Mouse (Mus musculus) testis, adult 2 months (tissue): Measurements from ENCODE around the gene Jmjd4. TPM values are rescaled to one million over a fixed set of nuclear protein-coding genes. Genes with fewer than 3 reads are reported as not detected.

Experiments used
- H3K27ac ChIP-seq: fragments of 200-500 bp; 2 replicates; pipeline ENCODE4 v1.5.1; 2012; ENCODE audit warnings: low read depth, low read length; ENCODE audit not compliant: control insufficient read depth, insufficient read depth
- H3K27me3 ChIP-seq: fragments of 200-500 bp; 2 replicates; pipeline ENCODE4 v1.6.1; 2012; ENCODE audit warnings: mild to moderate bottlenecking, low read length, moderate library complexity; ENCODE audit not compliant: control insufficient read depth, insufficient read depth
- H3K36me3 ChIP-seq: fragments of 200-500 bp; 2 replicates; pipeline ENCODE4 v1.6.1; 2012; ENCODE audit warnings: mild to moderate bottlenecking, low read length; ENCODE audit not compliant: control insufficient read depth, insufficient read depth
- H3K4me1 ChIP-seq: fragments of 200-500 bp; 2 replicates; pipeline ENCODE4 v1.6.1; 2012; ENCODE audit warnings: low read length; ENCODE audit not compliant: control insufficient read depth, insufficient read depth
- H3K4me3 ChIP-seq: fragments of 200-500 bp; 2 replicates; pipeline ENCODE4 v1.5.1; 2012; ENCODE audit warnings: low read depth, mild to moderate bottlenecking, low read length, moderate library complexity, mixed read lengths; ENCODE audit not compliant: control insufficient read depth
- CTCF ChIP-seq: fragments of 200-500 bp; IDR thresholded peaks from 2 replicates; pipeline ENCODE4 v1.5.1; 2012; ENCODE audit warnings: low read depth, mild to moderate bottlenecking, inconsistent platforms, low read length, moderate library complexity; ENCODE audit not compliant: control insufficient read depth, insufficient read depth, insufficient replicate concordance
- POLR2A ChIP-seq: fragments of 200-500 bp; IDR thresholded peaks from 2 replicates; pipeline ENCODE4 v1.6.1; 2012; ENCODE audit warnings: low read depth, mild to moderate bottlenecking, inconsistent platforms, low read length, moderate library complexity; ENCODE audit not compliant: control insufficient read depth
- polyA plus RNA-seq: library from polyadenylated mRNA; depleted of rRNA; stranded (reverse); fragments of >200 nt; gene quantifications from 2 replicates; pipeline ENCODE4 v1.2.3, GENCODE M21; 2012

Jmjd4 gene
- polyA plus RNA-seq, 1 experiment: 2.8 TPM

- TF ChIP-seq CTCF: no peak
- 0 out of 2 replicates have a peak, but pooled peaks have one; percentile 13 for TF ChIP-seq POLR2A
- H3K36me3 ChIP-seq: no peaks in the 10 kb centered on the region
- H3K4me3 ChIP-seq: no peak overlapping the region
- no peak overlapping the region for H3K27ac ChIP-seq
- H3K4me1 ChIP-seq: no peaks in the 10 kb centered on the region
- no peaks in the 10 kb centered on the region for H3K27me3 ChIP-seq
Measured at GRCm38 (mm10) chr11:59437954-59438353, 11.9 kb upstream of the Jmjd4 start.

- H3K27me3 ChIP-seq: no peaks in the 10 kb centered on the region
- no peaks in the 10 kb centered on the region for H3K4me1 ChIP-seq
- H3K27ac ChIP-seq: no peak overlapping the region
- no peaks in the 10 kb centered on the region for H3K36me3 ChIP-seq
- H3K4me3 ChIP-seq: no peak overlapping the region
- no peak for TF ChIP-seq POLR2A
- TF ChIP-seq CTCF: peak; percentile 13; the same call in 1 of the 2 replicates
Measured at GRCm38 (mm10) chr11:59443102-59443501, 6.7 kb upstream of the Jmjd4 start.

GRCm38 (mm10) chr11:59450230-59450771 lies 456 bp downstream of the Jmjd4 start:
- Histone ChIP-seq H3K36me3 (no peaks in the 10 kb centered on the region), H3K4me3 (peak overlapping the region; percentile 95), H3K4me1 (peaks cover 10% of the 10 kb centered on the region), H3K27me3 (no peaks in the 10 kb centered on the region), H3K27ac (peak overlapping the region; percentile 86)
- TF ChIP-seq CTCF (0 out of 2 replicates have a peak, but pooled peaks have one; percentile 23), POLR2A (no peak)

GRCm38 (mm10) chr11:59451086-59451485 lies 1.2 kb downstream of the Jmjd4 start, which contains the start of gene Snap47:
TSS of gene Snap47 (minus strand) at chr11:59451186.
- H3K36me3 ChIP-seq: no peaks in the 10 kb centered on the region
- peak within 1 kb of the TSS; percentile 95 for H3K4me3 ChIP-seq
- H3K4me1 ChIP-seq: peaks cover 10% of the 10 kb centered on the region
- TF ChIP-seq POLR2A (no peak), CTCF (no peak)
- peak within 1 kb of the TSS; percentile 86 for H3K27ac ChIP-seq
- H3K27me3 ChIP-seq: no peaks in the 10 kb centered on the region

- Histone ChIP-seq H3K27me3 (no peaks in the 10 kb centered on the region), H3K4me3 (no peak overlapping the region), H3K27ac (no peak overlapping the region), H3K36me3 (no peaks in the 10 kb centered on the region), H3K4me1 (no peaks in the 10 kb centered on the region)
- TF ChIP-seq CTCF (no peak), POLR2A (no peak)
Measured at GRCm38 (mm10) chr11:59456346-59456745, 6.5 kb downstream of the Jmjd4 start.

GRCm38 (mm10) chr11:59456891-59457290 lies 7.0 kb downstream of the Jmjd4 start:
- no peak overlapping the region for H3K4me3 ChIP-seq
- no peaks in the 10 kb centered on the region for H3K4me1 ChIP-seq
- H3K36me3 ChIP-seq: no peaks in the 10 kb centered on the region
- no peak for TF ChIP-seq CTCF
- no peak for TF ChIP-seq POLR2A
- no peak overlapping the region for H3K27ac ChIP-seq
- H3K27me3 ChIP-seq: no peaks in the 10 kb centered on the region

GRCm38 (mm10) chr11:59458973-59459372 lies 9.1 kb downstream of the Jmjd4 start:
- H3K4me3 ChIP-seq: no peak overlapping the region
- H3K27ac ChIP-seq: no peak overlapping the region
- H3K36me3 ChIP-seq: no peaks in the 10 kb centered on the region; the same call in none of the 2 replicates
- H3K4me1 ChIP-seq: no peaks in the 10 kb centered on the region
- H3K27me3 ChIP-seq: no peaks in the 10 kb centered on the region
- TF ChIP-seq CTCF: no peak
- no peak for TF ChIP-seq POLR2A
